Mouse (Mus musculus) liver, embryonic 11.5 days (tissue): Measurements from ENCODE around the gene Tgm5. TPM values are rescaled to one million over a fixed set of nuclear protein-coding genes. Genes with fewer than 3 reads are reported as not detected.

ENCODE experiments used
- ATAC-seq: fragments of 200-750 bp; cut with Nextera tagmentation; replicated peaks from 2 replicates; pipeline ENCODE4 v1.8.0; 2017; ENCODE audit warnings: moderate number of reproducible peaks, mild to moderate bottlenecking, moderate TSS enrichment, moderate library complexity; ENCODE audit not compliant: low FRiP score
- DNase-seq: peaks from one replicate; pipeline ENCODE4 v3.0.0-alpha.2; 2017; ENCODE audit warnings: low spot score
- H3K27ac ChIP-seq: fragments of 300-500 bp; sonication (generic); 2 replicates; pipeline ENCODE4 v1.5.1; 2014; ENCODE audit warnings: mild to moderate bottlenecking, low read depth, low read length, control low read depth
- H3K27me3 ChIP-seq: fragments of 300-500 bp; sonication (generic); replicated peaks from 2 replicates; pipeline ENCODE4 v1.6.1; 2014; ENCODE audit warnings: low read length, mixed read lengths; ENCODE audit not compliant: control insufficient read depth, insufficient read depth
- H3K36me3 ChIP-seq: fragments of 300-500 bp; sonication (generic); 2 replicates; pipeline ENCODE4 v1.6.1; 2014; ENCODE audit warnings: mild to moderate bottlenecking, low read length, moderate library complexity, mixed read lengths; ENCODE audit not compliant: control insufficient read depth, insufficient read depth
- H3K4me1 ChIP-seq: fragments of 300-500 bp; sonication (generic); replicated peaks from 2 replicates; pipeline ENCODE4 v1.6.1; 2014; ENCODE audit warnings: low read length, mixed read lengths; ENCODE audit not compliant: control insufficient read depth, insufficient read depth
- H3K4me2 ChIP-seq: fragments of 300-500 bp; sonication (generic); 2 replicates; pipeline ENCODE4 v1.6.1; 2014; ENCODE audit warnings: mild to moderate bottlenecking, control low read depth, moderate library complexity
- H3K4me3 ChIP-seq: fragments of 300-500 bp; sonication (generic); 2 replicates; pipeline ENCODE4 v1.5.1; 2014; ENCODE audit warnings: low read depth, low read length, control low read depth
- H3K9ac ChIP-seq: fragments of 300-500 bp; sonication (generic); 2 replicates; pipeline ENCODE4 v1.6.1; 2014; ENCODE audit warnings: low read depth, low read length, control low read depth
- H3K9me3 ChIP-seq: fragments of 300-500 bp; sonication (generic); 2 replicates; pipeline ENCODE4 v1.6.1; 2016; ENCODE audit warnings: low read length, inconsistent platforms, mixed read lengths; ENCODE audit not compliant: control insufficient read depth
- WGBS: fragments of 180-500 bp; shearing (Covaris S2); extraction: QIAGEN DNeasy Blood & Tissue Kit; methylation state at CpG from one replicate; pipeline ENCODE4 v1.1.7; 2014; 5-methylcytosine and 5-hydroxymethylcytosine counted together
- polyA plus RNA-seq: library from polyadenylated mRNA; unstranded; fragments of >200 nt; fragmentation: Nextera tagmentation; extraction: Ambion mirVana; gene quantifications from 2 replicates; pipeline ENCODE4 v1.2.1, GENCODE M21; 2014

Gene Tgm5
- polyA plus RNA-seq, 1 experiment from 2014 or later = 0.16 TPM

- Histone ChIP-seq H3K27me3 (no peaks in the 10 kb centered on the region), H3K9ac (peak within 1 kb of the TSS; percentile 69), H3K4me2 (peak within 1 kb of the TSS; percentile 68), H3K4me1 (no peaks in the 10 kb centered on the region; the same call in 1 of the 2 replicates), H3K27ac (peak within 1 kb of the TSS; percentile 93), H3K9me3 (no peaks in the 10 kb centered on the region), H3K36me3 (no peaks in the 10 kb centered on the region), H3K4me3 (peak within 1 kb of the TSS; percentile 59)
- ATAC-seq (peak; percentile 99), DNase-seq (peak; percentile 61)
- 26% methylated on average over 5 of the region's 5 CpGs for WGBS
Observed at GRCm38 (mm10) chr2:121036733-121037341, 48.8 kb downstream of the Tgm5 start, which contains the start of gene Epb42. Gene Epb42, minus strand, starts transcription at chr2:121037072.

GRCm38 (mm10) chr2:121022918-121023317, 62.7 kb downstream of the Tgm5 start:
- H3K36me3 ChIP-seq = peaks cover under 1% of the 10 kb centered on the region
- DNase-seq (no peak), ATAC-seq (no peak)
- no peak overlapping the region for H3K9ac ChIP-seq
- no peaks in the 10 kb centered on the region for H3K9me3 ChIP-seq
- H3K4me2 ChIP-seq = no peak overlapping the region
- no peaks in the 10 kb centered on the region for H3K27me3 ChIP-seq
- no peak overlapping the region for H3K4me3 ChIP-seq
- 65% methylated on average over 5 of the region's 5 CpGs for WGBS
- no peaks in the 10 kb centered on the region; the same call in 1 of the 2 replicates for H3K4me1 ChIP-seq
- no peak overlapping the region for H3K27ac ChIP-seq

- Histone ChIP-seq H3K4me1 (no peaks in the 10 kb centered on the region), H3K27me3 (no peaks in the 10 kb centered on the region), H3K27ac (no peak overlapping the region), H3K4me3 (no peak overlapping the region), H3K36me3 (peaks cover 7% of the 10 kb centered on the region), H3K9ac (no peak overlapping the region), H3K9me3 (no peaks in the 10 kb centered on the region), H3K4me2 (no peak overlapping the region)
- DNase-seq (no peak), ATAC-seq (no peak)
- WGBS = 90% methylated on average over 1 of the region's 1 CpGs
Observed at GRCm38 (mm10) chr2:121017151-121017550, 68.5 kb downstream of the Tgm5 start.

- ATAC-seq (no peak), DNase-seq (no peak)
- no peak overlapping the region for H3K4me3 ChIP-seq
- H3K27me3 ChIP-seq = no peaks in the 10 kb centered on the region
- no peaks in the 10 kb centered on the region for H3K9me3 ChIP-seq
- H3K4me2 ChIP-seq = no peak overlapping the region
- no peak overlapping the region for H3K9ac ChIP-seq
- H3K27ac ChIP-seq = no peak overlapping the region
- 88% methylated on average over 9 of the region's 9 CpGs for WGBS
- no peaks in the 10 kb centered on the region for H3K4me1 ChIP-seq
- H3K36me3 ChIP-seq = peaks cover 9% of the 10 kb centered on the region
Observed at GRCm38 (mm10) chr2:121016226-121016625, 69.4 kb downstream of the Tgm5 start.

GRCm38 (mm10) chr2:121015507-121015906, 70.1 kb downstream of the Tgm5 start:
- Histone ChIP-seq H3K9me3 (no peaks in the 10 kb centered on the region), H3K36me3 (peaks cover 9% of the 10 kb centered on the region), H3K27me3 (no peaks in the 10 kb centered on the region), H3K9ac (no peak overlapping the region), H3K4me3 (no peak overlapping the region), H3K27ac (no peak overlapping the region), H3K4me2 (no peak overlapping the region), H3K4me1 (no peaks in the 10 kb centered on the region)
- ATAC-seq (no peak), DNase-seq (no peak)
- 77% methylated on average over 2 of the region's 2 CpGs for WGBS

- peaks cover 6% of the 10 kb centered on the region for H3K36me3 ChIP-seq
- no peak overlapping the region for H3K9ac ChIP-seq
- no peak overlapping the region for H3K27ac ChIP-seq
- no peak overlapping the region for H3K4me3 ChIP-seq
- peaks cover 5% of the 10 kb centered on the region; the same call in 1 of the 2 replicates for H3K4me1 ChIP-seq
- WGBS = 90% methylated on average over 9 of the region's 9 CpGs
- no peaks in the 10 kb centered on the region for H3K9me3 ChIP-seq
- H3K4me2 ChIP-seq = no peak overlapping the region
- DNase-seq (no peak), ATAC-seq (no peak)
- no peaks in the 10 kb centered on the region for H3K27me3 ChIP-seq
Observed at GRCm38 (mm10) chr2:121012676-121013075, 73.0 kb downstream of the Tgm5 start.

GRCm38 (mm10) chr2:121009071-121009677, 76.5 kb downstream of the Tgm5 start:
- 27% methylated on average over 5 of the region's 5 CpGs for WGBS
- no peak for ATAC-seq
- H3K27ac ChIP-seq = no peak overlapping the region

GRCm38 (mm10) chr2:121008664-121009007, 77.0 kb downstream of the Tgm5 start:
- no peak for DNase-seq
- ATAC-seq = peak; percentile 18; the same call in 1 of the 2 replicates

More at GRCm38 (mm10) chr2:121009071-121009677, 76.5 kb downstream of the Tgm5 start:
- DNase-seq = no peak
- peak overlapping the region; percentile 81 for H3K4me3 ChIP-seq
- peak overlapping the region; percentile 78 for H3K4me2 ChIP-seq
- peaks cover 5% of the 10 kb centered on the region; the same call in 1 of the 2 replicates for H3K4me1 ChIP-seq
- no peaks in the 10 kb centered on the region for H3K9me3 ChIP-seq
- no peaks in the 10 kb centered on the region for H3K27me3 ChIP-seq
- H3K36me3 ChIP-seq = peaks cover 2% of the 10 kb centered on the region; the same call in 1 of the 2 replicates
- peak overlapping the region; percentile 69 for H3K9ac ChIP-seq

More at GRCm38 (mm10) chr2:121008664-121009007, 77.0 kb downstream of the Tgm5 start:
- Histone ChIP-seq H3K4me3 (peak overlapping the region; percentile 81), H3K9ac (peak overlapping the region; percentile 69), H3K9me3 (no peaks in the 10 kb centered on the region), H3K4me1 (peaks cover 5% of the 10 kb centered on the region; the same call in 1 of the 2 replicates), H3K27ac (no peak overlapping the region), H3K27me3 (no peaks in the 10 kb centered on the region), H3K36me3 (peaks cover 2% of the 10 kb centered on the region; the same call in 1 of the 2 replicates), H3K4me2 (peak overlapping the region; percentile 78)
- WGBS = under 1% methylated on average over 12 of the region's 12 CpGs
